In genomic region chr2:127298056-127298455, GRCm38 (mm10) we compare ENCODE assay signal across 26 mouse cellular contexts. TPM values are rescaled to one million over a fixed set of nuclear protein-coding genes. Genes with fewer than 3 reads are reported as not detected.
DNase-seq lines count a peak whose midpoint lies in the region; ATAC-seq and TF ChIP-seq lines count a peak whose summit lies in the region.
"Had no signal": no experiment of that assay in that cellular context is flagged by ENCODE, and none has a peak within 500 bp of the region (broad histone marks: within the 10 kb centered on the region; RNA-seq: fewer than 3 reads in every experiment).

No protein-coding gene starts in this region.

- H3K36me3 ChIP-seq in forebrain, embryonic 15.5 days: peaks cover 73% of the 10 kb centered on the region

- DNase-seq in cerebellum, adult 11-12 months: peak; percentile 12
- DNase-seq in cerebellum, adult 18-20 months: no peak
- no peak for DNase-seq in gastrocnemius, adult 2 months
- no peak for DNase-seq in gastrocnemius, postnatal 4 days (ENCODE audit: low spot score in 2 of 2)
- peak; percentile 50 for DNase-seq in 3T3-L1 (ENCODE audit: low read depth, low spot score)
- peak; percentile 4 for DNase-seq in forelimb bud, embryonic 11.5 days (ENCODE audit: low read depth, low spot score)
- DNase-seq in thymus, postnatal 14 days: no peak
- DNase-seq: adrenal gland, postnatal 25 days; cerebellum, postnatal 14 days; heart, postnatal 14 days; kidney, adult 18-20 months had no signal

- H3K4me3 ChIP-seq in gastrocnemius, adult 2 months: peak overlapping the region; percentile 13; the same call in 1 of the 2 replicates
- H3K4me3 ChIP-seq in forebrain, embryonic 15.5 days: no peak overlapping the region
- H3K4me3 ChIP-seq: embryonic facial prominence, embryonic 12.5 days; heart, embryonic 15.5 days; intestine, embryonic 15.5 days had no signal

- H3K9me3 ChIP-seq in forebrain, embryonic 15.5 days: no peaks in the 10 kb centered on the region
- H3K9me3 ChIP-seq: embryonic facial prominence, embryonic 12.5 days; heart, embryonic 15.5 days; intestine, embryonic 15.5 days had no signal

- no peaks in the 10 kb centered on the region for H3K27me3 ChIP-seq in forebrain, embryonic 15.5 days
- H3K27me3 ChIP-seq: CH12.LX; embryonic facial prominence, embryonic 12.5 days; heart, embryonic 15.5 days; intestine, embryonic 15.5 days had no signal

- ATAC-seq in forebrain, embryonic 15.5 days (replicated peaks): no peak
- ATAC-seq: forebrain, embryonic 16.5 days; intestine, embryonic 15.5 days had no signal

- intact Hi-C loops in gastrocnemius, adult 2 months (cut with DNase I): loop anchor here (5.0 kb wide), 1 partner anchor 46 kb away; no protein-coding TSS in a partner anchor

- no peak overlapping the region for H3K4me2 ChIP-seq in forebrain, embryonic 15.5 days (replicated peaks)
- H3K4me2 ChIP-seq: embryonic facial prominence, embryonic 12.5 days; heart, embryonic 11.5 days; heart, embryonic 15.5 days; hindbrain, embryonic 14.5 days; intestine, embryonic 15.5 days had no signal

- H3K9ac ChIP-seq in forebrain, embryonic 15.5 days (replicated peaks): no peak overlapping the region
- H3K9ac ChIP-seq: embryonic facial prominence, embryonic 12.5 days; heart, embryonic 15.5 days; hindbrain, embryonic 14.5 days; intestine, embryonic 15.5 days had no signal

- no peaks in the 10 kb centered on the region for H3K4me1 ChIP-seq in forebrain, embryonic 15.5 days
- H3K4me1 ChIP-seq: heart, embryonic 15.5 days; intestine, embryonic 15.5 days had no signal

- no peak for TF ChIP-seq CTCF in gastrocnemius, adult 2 months (IDR thresholded peaks at IDR 0.05)

- H3K27ac ChIP-seq in gastrocnemius, adult 2 months: peak overlapping the region; percentile 92
- no peak overlapping the region for H3K27ac ChIP-seq in forebrain, embryonic 15.5 days (replicated peaks)
- H3K27ac ChIP-seq: embryonic facial prominence, embryonic 12.5 days; heart, embryonic 15.5 days; hindbrain, embryonic 14.5 days; intestine, embryonic 15.5 days had no signal

- 96% methylated on average over 1 of the region's 1 CpGs for WGBS in forebrain, embryonic 15.5 days

RNA-seq across cellular contexts. Expression of gene Stard7, which starts 28.0 kb away (rescaled TPM):
- total RNA-seq in gastrocnemius, adult 2 months (2021): 100 to 1,000 TPM in 1 of 2 experiments, 10 to 100 TPM in 1; 88.9 to 152 TPM
- 100 to 1,000 TPM; 108 to 129 TPM for total RNA-seq in gastrocnemius, postnatal 4 days (2021)
- 94.7 and 99.8 TPM in 2 replicates for polyA plus RNA-seq in forebrain, embryonic 15.5 days (2015; fragmentation: Nextera tagmentation; extraction: Ambion mirVana)

RNA-seq across cellular contexts. Expression of gene Dusp2, which starts 37.9 kb away (rescaled TPM):
- total RNA-seq in gastrocnemius, adult 2 months (2021): 1 to 10 TPM in 1 of 2 experiments, under 1 TPM in 1; 0.59 to 1.2 TPM
- total RNA-seq in gastrocnemius, postnatal 4 days (2021): 1 to 10 TPM; 3.2 to 3.6 TPM
- 7.4 and 7.7 TPM in 2 replicates for polyA plus RNA-seq in forebrain, embryonic 15.5 days (2015; fragmentation: Nextera tagmentation; extraction: Ambion mirVana)

RNA-seq across cellular contexts. Expression of gene Astl, which starts 40.4 kb away (rescaled TPM):
- total RNA-seq in gastrocnemius, adult 2 months (2021): under 1 TPM in 1 of 2 experiments, not detected in 1; 0.25 TPM
- under 1 TPM; 0.12 to 0.31 TPM for total RNA-seq in gastrocnemius, postnatal 4 days (2021)
- polyA plus RNA-seq in forebrain, embryonic 15.5 days (2015; fragmentation: Nextera tagmentation; extraction: Ambion mirVana): not detected in 2 replicates
- total RNA-seq: adrenal gland, adult 2 months; adrenal gland, postnatal 25 days; gastrocnemius, adult 18-20 months; gastrocnemius, postnatal 25 days; heart, adult 18-20 months; heart, postnatal 14 days had no signal
- polyA plus RNA-seq: adrenal gland, adult 2 months; cerebellum, adult 2 months; cortical plate, adult 2 months; embryonic facial prominence, embryonic 12.5 days; forebrain, embryonic 11.5 days; forebrain, embryonic 16.5 days; heart, embryonic 11.5 days; heart, embryonic 15.5 days; hindbrain, embryonic 14.5 days; intestine, embryonic 15.5 days had no signal

RNA-seq across cellular contexts. Expression of gene Tmem127, which starts 50.3 kb away (rescaled TPM):
- total RNA-seq in gastrocnemius, adult 2 months (2021): 10 to 100 TPM; 21.6 to 24.3 TPM
- 10 to 100 TPM; 47.9 to 48.5 TPM for total RNA-seq in gastrocnemius, postnatal 4 days (2021)
- 46.4 and 51.0 TPM in 2 replicates for polyA plus RNA-seq in forebrain, embryonic 15.5 days (2015; fragmentation: Nextera tagmentation; extraction: Ambion mirVana)

RNA-seq across cellular contexts. Expression of gene Ciao1, which starts 50.4 kb away (rescaled TPM):
- 10 to 100 TPM; 48.4 to 53.4 TPM for total RNA-seq in gastrocnemius, adult 2 months (2021)
- 10 to 100 TPM; 51.0 to 55.2 TPM for total RNA-seq in gastrocnemius, postnatal 4 days (2021)
- polyA plus RNA-seq in forebrain, embryonic 15.5 days (2015; fragmentation: Nextera tagmentation; extraction: Ambion mirVana): 67.6 and 70.0 TPM in 2 replicates

Comparison
In these comparisons a context has a peak if more than half of its experiments do, and no peak if none do; other contexts are left out.
1. DNase-seq: peak in cerebellum, adult 11-12 months (single experiment), 3T3-L1 (single experiment) and forelimb bud, embryonic 11.5 days (single experiment); none in cerebellum, adult 18-20 months (0 of 2), gastrocnemius, adult 2 months (single experiment), gastrocnemius, postnatal 4 days (0 of 2) and thymus, postnatal 14 days (single experiment).